Mouse (Mus musculus): Measurements from ENCODE around the gene Lyrm4. TPM values are rescaled to one million over a fixed set of nuclear protein-coding genes. Genes with fewer than 3 reads are reported as not detected.

Lyrm4 gene
- total and polyA plus RNA-seq, 3 experiments = 10.9 to 27.0 (median 26.3) TPM

GRCm38 (mm10) chr13:35946659-35947353, 170.5 kb downstream of the Lyrm4 start:
- in situ Hi-C loops (cut with MboI; ENCODE audit: low pct_ligation_motif_present, low pct_unique_long_range_greater_than_20kb, low sequenced_read_pairs) (loop anchor here (25.0 kb wide), 1 partner anchor 910 kb away; the partner anchor contains the start of gene Eci2), dilution Hi-C loops (cut with MboI; ENCODE audit: extremely low pct_ligation_motif_present, extremely low pct_unique_long_range_greater_than_20kb, low sequenced_read_pairs) (no loop called here)
- no peak overlapping the region for H3K27ac ChIP-seq (ENCODE audit: insufficient read depth, low read depth)

GRCm38 (mm10) chr13:35940934-35941333, 176.4 kb downstream of the Lyrm4 start:
- DNase-seq (ENCODE audit: extremely low read depth) = peak; percentile 80
- peak overlapping the region; percentile 64 for H3K4me2 ChIP-seq (ENCODE audit: insufficient read depth, low read depth, poor library complexity, severe bottlenecking)
- H3K4me3 ChIP-seq (replicated peaks in 1 of 3; ENCODE audit: low read depth in 2 of 3, low read length in 2 of 3, poor library complexity in 1 of 3) = peak overlapping the region in 2 of 3 experiments; percentile 8 to 50
- H3K27me3 ChIP-seq (replicated peaks) = no peaks in the 10 kb centered on the region
- H3K9ac ChIP-seq (ENCODE audit: insufficient read depth, low read depth) = no peak overlapping the region
- H3K4me1 ChIP-seq (ENCODE audit: control insufficient read depth in 1 of 2, insufficient read depth in 2 of 2) = peaks cover 5 to 44% of the 10 kb centered on the region in 2 experiments; a peak in 2 of 4 replicates
- dilution Hi-C loops (cut with MboI; ENCODE audit: extremely low pct_ligation_motif_present, extremely low pct_unique_long_range_greater_than_20kb, low sequenced_read_pairs) = no loop called here
- peaks cover 0 to 1% of the 10 kb centered on the region in 2 experiments for H3K36me3 ChIP-seq (replicated peaks in 1 of 2; ENCODE audit: control insufficient read depth in 1 of 2, insufficient read depth in 1 of 2, low read length in 1 of 2)
- H3K9me3 ChIP-seq (replicated peaks; ENCODE audit: low read length) = no peaks in the 10 kb centered on the region
- in situ Hi-C loops (cut with MboI; ENCODE audit: low pct_ligation_motif_present, low pct_unique_long_range_greater_than_20kb, low sequenced_read_pairs) = loop anchor here (5.0 to 25.0 kb wide), 2 partner anchors 159 to 904 kb away; partner anchors contain the start of gene Eci2
- H3K79me2 ChIP-seq (replicated peaks; ENCODE audit: control insufficient read depth, extremely low read depth, insufficient read depth, poor library complexity, severe bottlenecking) = no peaks in the 10 kb centered on the region
- peak overlapping the region; percentile 57 for H3K27ac ChIP-seq (ENCODE audit: insufficient read depth, low read depth)
- TF ChIP-seq ETS1 (conservative IDR thresholded peaks at IDR 0.05; ENCODE audit: low read depth, low read length) = peak; percentile 36; the same call in 1 of the 2 replicates
- no peak for TF ChIP-seq BHLHE40 (IDR thresholded peaks at IDR 0.05; ENCODE audit: low read depth, low read length)
- TF ChIP-seq RAD21 (IDR thresholded peaks at IDR 0.05; ENCODE audit: low read depth, low read length) = no peak; the same call in 1 of the 2 replicates
- no peak for TF ChIP-seq CHD2 (IDR thresholded peaks at IDR 0.05; ENCODE audit: low read length)
- TF ChIP-seq HCFC1 (IDR thresholded peaks at IDR 0.05; ENCODE audit: low read depth, low read length) = no peak
- no peak for TF ChIP-seq TBP (conservative IDR thresholded peaks at IDR 0.05; ENCODE audit: low read depth, low read length)
- TF ChIP-seq MAZ (IDR thresholded peaks at IDR 0.05; ENCODE audit: low read depth, low read length) = no peak
- TF ChIP-seq NELFE (IDR thresholded peaks at IDR 0.05; ENCODE audit: low read depth, low read length) = no peak
- no peak for TF ChIP-seq ZMIZ1 (IDR thresholded peaks at IDR 0.05; ENCODE audit: low read depth, low read length)
- TF ChIP-seq MAX (IDR thresholded peaks at IDR 0.05; ENCODE audit: low read length) = no peak
- no peak for TF ChIP-seq USF1 (IDR thresholded peaks at IDR 0.05; ENCODE audit: low read depth, low read length)
- TF ChIP-seq JUND (conservative IDR thresholded peaks at IDR 0.05; ENCODE audit: low read depth, low read length) = no peak
- TF ChIP-seq MEF2A (IDR thresholded peaks at IDR 0.05; ENCODE audit: borderline replicate concordance, low read depth, low read length) = no peak
- no peak for TF ChIP-seq NRF1 (IDR thresholded peaks at IDR 0.05; ENCODE audit: low read depth, low read length)
- no peak for TF ChIP-seq USF2 (conservative IDR thresholded peaks at IDR 0.05; ENCODE audit: low read depth, low read length)
- TF ChIP-seq MXI1 (IDR thresholded peaks at IDR 0.05; ENCODE audit: low read depth, low read length) = no peak
- no peak; the same call in 1 of the 2 replicates for TF ChIP-seq IRF4 (IDR thresholded peaks at IDR 0.05; ENCODE audit: low read depth, low read length)
- no peak for TF ChIP-seq TCF12 (IDR thresholded peaks at IDR 0.05; ENCODE audit: low read depth, low read length)
- TF ChIP-seq CTCF (conservative IDR thresholded peaks at IDR 0.05 in 1 of 2, IDR thresholded peaks at IDR 0.05 in 1 of 2; ENCODE audit: low read depth in 2 of 2, low read length in 2 of 2) = no peak
- peak; percentile 78 for TF ChIP-seq EP300 (IDR thresholded peaks at IDR 0.05; ENCODE audit: low read length)
- TF ChIP-seq ZC3H11A (IDR thresholded peaks at IDR 0.05; ENCODE audit: low read depth, low read length) = no peak
- peak; percentile 49; the same call in 1 of the 2 replicates for TF ChIP-seq ELF1 (IDR thresholded peaks at IDR 0.05; ENCODE audit: low read depth, low read length)
- no peak for TF ChIP-seq MAFK (IDR thresholded peaks at IDR 0.05; ENCODE audit: insufficient replicate concordance, low read length)
- peak; percentile 41; the same call in 1 of the 2 replicates for TF ChIP-seq ZNF384 (IDR thresholded peaks at IDR 0.05; ENCODE audit: low read depth, low read length)
- TF ChIP-seq MYC (IDR thresholded peaks at IDR 0.05; ENCODE audit: low read depth, low read length) = no peak
- no peak for TF ChIP-seq POLR2A (IDR thresholded peaks at IDR 0.05; ENCODE audit: low read depth, low read length)

More at GRCm38 (mm10) chr13:35946659-35947353, 170.5 kb downstream of the Lyrm4 start:
- TF ChIP-seq USF2 (conservative IDR thresholded peaks at IDR 0.05; ENCODE audit: low read depth, low read length) (no peak), CTCF (conservative IDR thresholded peaks at IDR 0.05 in 1 of 2, IDR thresholded peaks at IDR 0.05 in 1 of 2; ENCODE audit: low read depth in 2 of 2, low read length in 2 of 2) (no peak), NRF1 (IDR thresholded peaks at IDR 0.05; ENCODE audit: low read depth, low read length) (no peak), TCF12 (IDR thresholded peaks at IDR 0.05; ENCODE audit: low read depth, low read length) (no peak), BHLHE40 (IDR thresholded peaks at IDR 0.05; ENCODE audit: low read depth, low read length) (no peak), SIN3A (IDR thresholded peaks at IDR 0.05; ENCODE audit: low read length) (no peak), MXI1 (IDR thresholded peaks at IDR 0.05; ENCODE audit: low read depth, low read length) (no peak), MAZ (IDR thresholded peaks at IDR 0.05; ENCODE audit: low read depth, low read length) (no peak), MAFK (IDR thresholded peaks at IDR 0.05; ENCODE audit: insufficient replicate concordance, low read length) (no peak), ZMIZ1 (IDR thresholded peaks at IDR 0.05; ENCODE audit: low read depth, low read length) (no peak), POLR2A (IDR thresholded peaks at IDR 0.05; ENCODE audit: low read depth, low read length) (no peak), UBTF (IDR thresholded peaks at IDR 0.05; ENCODE audit: low read depth, low read length) (no peak), JUND (conservative IDR thresholded peaks at IDR 0.05; ENCODE audit: low read depth, low read length) (no peak), ZKSCAN1 (IDR thresholded peaks at IDR 0.05; ENCODE audit: borderline replicate concordance, low read depth, low read length) (no peak), EP300 (IDR thresholded peaks at IDR 0.05; ENCODE audit: low read length) (no peak), GABPA (IDR thresholded peaks at IDR 0.05; ENCODE audit: insufficient replicate concordance, low read depth, low read length) (no peak)
- Histone ChIP-seq H3K9ac (ENCODE audit: insufficient read depth, low read depth) (no peak overlapping the region), H3K36me3 (replicated peaks in 1 of 2; ENCODE audit: control insufficient read depth in 1 of 2, insufficient read depth in 1 of 2, low read length in 1 of 2) (peaks cover 0 to 9% of the 10 kb centered on the region in 2 experiments), H3K27me3 (replicated peaks) (no peaks in the 10 kb centered on the region), H3K4me1 (ENCODE audit: control insufficient read depth in 1 of 2, insufficient read depth in 2 of 2) (peaks cover 4 to 34% of the 10 kb centered on the region in 2 experiments; a peak in 2 of 4 replicates), H3K4me2 (ENCODE audit: insufficient read depth, low read depth, poor library complexity, severe bottlenecking) (no peak overlapping the region), H3K4me3 (replicated peaks in 1 of 3; ENCODE audit: low read depth in 2 of 3, low read length in 2 of 3, poor library complexity in 1 of 3) (no peak overlapping the region), H3K9me3 (replicated peaks; ENCODE audit: low read length) (peaks cover 9% of the 10 kb centered on the region), H3K79me2 (replicated peaks; ENCODE audit: control insufficient read depth, extremely low read depth, insufficient read depth, poor library complexity, severe bottlenecking) (no peaks in the 10 kb centered on the region)
- no peak for DNase-seq (ENCODE audit: extremely low read depth)
